Mouse (Mus musculus) kidney, adult 8-10 months (tissue): Measurements from ENCODE around the gene Msh3.
"Not testable (repeated sequence)": the region's sequence is repeated elsewhere in the genome, so short reads cannot be mapped to it uniquely, and the experiment has no call there.

Source experiments
- DNase-seq, 2 experiments: peaks; one replicate each; pipeline ENCODE4 v3.0.0; 2022

The Msh3 gene

GRCm38 (mm10) chr13:92246966-92247365, 107.8 kb downstream of the Msh3 start:
- DNase-seq = no peak

GRCm38 (mm10) chr13:92244731-92245130, 110.1 kb downstream of the Msh3 start:
- DNase-seq = no peak

- DNase-seq = peak in 1 of 2 experiments; percentile 3
Observed at GRCm38 (mm10) chr13:92241426-92241825, 113.4 kb downstream of the Msh3 start.

- no peak for DNase-seq
Observed at GRCm38 (mm10) chr13:92237887-92238286, 116.9 kb downstream of the Msh3 start.

GRCm38 (mm10) chr13:92237016-92237415, 117.8 kb downstream of the Msh3 start:
- DNase-seq = no peak

- no peak for DNase-seq
Observed at GRCm38 (mm10) chr13:92232076-92232938, 122.5 kb downstream of the Msh3 start.

- no peak for DNase-seq
Observed at GRCm38 (mm10) chr13:92228037-92228436, 126.8 kb downstream of the Msh3 start.

GRCm38 (mm10) chr13:92223567-92223966, 131.2 kb downstream of the Msh3 start:
- no peak for DNase-seq

GRCm38 (mm10) chr13:92222763-92223162, 132.0 kb downstream of the Msh3 start:
- DNase-seq = no peak

- DNase-seq = no peak
Observed at GRCm38 (mm10) chr13:92219774-92220173, 135.0 kb downstream of the Msh3 start.

GRCm38 (mm10) chr13:92217216-92217615, 137.6 kb downstream of the Msh3 start:
- DNase-seq = no peak

- DNase-seq = no peak
Observed at GRCm38 (mm10) chr13:92196860-92197259, 157.9 kb downstream of the Msh3 start.

GRCm38 (mm10) chr13:92193806-92194205, 161.0 kb downstream of the Msh3 start:
- not testable (repeated sequence) for DNase-seq

GRCm38 (mm10) chr13:92172686-92173085, 182.1 kb downstream of the Msh3 start:
- peak; percentile 29 to 33 for DNase-seq
